Mouse (Mus musculus) cerebellum, postnatal 14 days (tissue): ENCODE measurements around the gene Slc35c1.

ENCODE experiments used
- DNase-seq, 2 experiments: peaks; one replicate each; pipeline ENCODE4 v3.0.0; 2021; ENCODE audit warnings: mixed read lengths in 2 of 2

Slc35c1 gene

DNA sequence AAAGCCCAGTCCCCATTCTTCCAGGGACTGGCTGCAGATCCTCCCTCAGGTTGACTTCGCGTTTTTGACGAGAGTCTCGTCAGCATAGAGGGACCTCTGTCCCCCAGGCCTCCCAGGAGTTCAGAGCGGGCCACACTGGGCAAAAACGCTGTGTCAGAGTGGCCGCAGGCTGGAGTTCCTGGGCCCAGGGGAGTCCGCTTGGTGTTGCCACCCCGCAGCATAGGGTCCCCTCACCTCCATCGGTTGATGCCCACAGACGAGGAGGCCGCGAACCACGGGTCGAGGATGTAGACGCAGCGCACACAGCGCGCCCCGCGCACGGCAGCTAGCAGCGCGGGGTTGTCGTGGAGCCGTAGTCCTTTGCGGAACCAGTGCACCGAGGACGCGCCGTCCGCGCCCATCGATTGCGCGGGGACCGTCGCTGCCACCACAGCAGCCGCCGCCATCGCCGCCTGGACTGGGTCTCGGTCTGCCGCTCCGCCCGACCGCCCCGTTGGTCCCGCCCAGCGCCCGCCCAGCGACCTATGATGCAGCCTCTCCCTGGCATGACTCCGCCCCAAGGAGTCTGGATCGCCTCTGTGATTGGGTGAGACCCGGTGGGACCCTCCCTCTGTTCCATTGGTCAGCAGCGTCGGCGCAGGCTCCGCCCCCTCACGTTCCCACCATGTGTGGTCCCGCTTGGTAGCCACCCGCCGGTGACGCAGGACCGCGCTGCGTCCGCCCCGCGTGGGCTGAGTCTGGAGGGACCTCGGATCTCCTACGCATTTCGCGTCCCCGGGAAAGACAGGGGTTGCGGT lies 26.6 kb downstream of the Slc35c1 start, which contains the start of gene Cry2:
Cry2 (minus strand) TSS at position 466 of the 797 bp plus-strand sequence.
- peak; percentile 99 for DNase-seq

DNA sequence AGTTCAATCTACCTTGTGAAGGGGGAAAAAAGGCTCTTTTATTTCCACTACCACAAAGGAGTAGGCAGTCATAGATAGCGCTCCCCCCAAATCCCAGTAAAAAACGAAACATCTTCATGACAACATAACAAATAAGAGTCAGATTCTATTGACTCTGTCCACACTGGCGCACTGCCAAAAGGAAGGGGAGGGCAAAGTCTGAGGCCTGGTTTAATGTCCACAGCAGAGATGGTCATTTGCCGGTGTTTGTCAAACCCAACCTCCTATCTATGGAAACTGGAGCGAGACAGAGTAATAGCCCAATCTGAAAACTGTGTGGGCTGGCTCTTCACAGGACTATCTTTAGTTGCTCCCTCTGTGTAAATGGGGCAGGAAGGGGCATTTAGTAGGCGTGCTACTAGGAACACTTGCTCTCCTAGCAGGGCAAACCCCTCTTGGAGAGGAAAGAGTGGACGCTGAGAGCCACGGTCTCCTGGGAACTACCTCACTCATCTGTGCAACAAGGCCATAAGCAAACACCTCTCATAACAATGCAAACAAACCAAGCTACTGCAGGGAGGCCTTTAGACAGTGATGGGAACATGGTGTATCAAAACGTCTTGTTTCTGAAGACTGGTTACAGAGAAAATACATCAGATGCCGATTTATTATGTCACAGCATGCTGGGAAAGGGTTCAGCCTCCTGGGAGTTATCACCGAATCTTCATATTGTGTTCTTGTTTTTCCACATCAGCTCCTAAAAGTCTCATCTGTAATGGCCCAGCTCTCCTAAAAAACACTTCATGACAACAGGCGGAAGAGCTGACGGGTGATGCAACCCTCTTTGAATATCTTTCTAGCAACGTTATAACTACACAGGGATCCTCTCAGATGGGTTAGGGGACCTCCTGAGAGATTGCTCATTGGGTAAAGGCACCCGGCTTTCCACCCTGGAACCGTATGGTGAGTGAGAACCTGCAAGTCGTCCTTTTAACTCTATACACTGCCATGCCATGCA lies 27.7 kb downstream of the Slc35c1 start:
- DNase-seq = peak; percentile 69 to 84

DNA sequence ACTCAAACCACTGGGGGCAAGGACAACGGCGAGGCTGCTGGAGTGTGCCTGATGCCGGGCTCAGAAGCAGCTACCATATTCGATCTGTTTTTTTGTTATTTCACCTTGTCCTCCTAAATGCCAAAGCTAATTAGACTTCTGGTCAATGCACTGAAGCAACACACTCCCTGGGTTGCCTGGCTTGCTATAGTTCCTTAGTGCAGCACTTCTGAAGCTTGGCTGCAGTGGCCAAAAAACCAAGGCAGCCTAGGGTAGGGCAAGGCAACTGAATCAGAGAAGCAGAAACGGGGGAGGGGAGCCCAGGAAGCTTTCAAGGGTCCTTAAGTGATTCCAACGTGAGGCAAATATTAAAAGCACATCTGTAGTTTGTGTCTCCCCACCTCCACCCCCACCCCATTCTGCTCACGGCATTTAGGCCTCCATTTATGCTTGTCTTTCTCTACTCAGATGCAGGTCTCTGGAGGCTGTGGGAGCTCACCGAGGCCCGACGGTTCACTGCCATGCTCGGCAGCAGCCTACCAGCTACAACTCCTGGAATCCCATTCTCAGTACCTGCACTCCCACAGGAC lies 28.6 kb downstream of the Slc35c1 start:
- DNase-seq = peak; percentile 42 to 53

DNA sequence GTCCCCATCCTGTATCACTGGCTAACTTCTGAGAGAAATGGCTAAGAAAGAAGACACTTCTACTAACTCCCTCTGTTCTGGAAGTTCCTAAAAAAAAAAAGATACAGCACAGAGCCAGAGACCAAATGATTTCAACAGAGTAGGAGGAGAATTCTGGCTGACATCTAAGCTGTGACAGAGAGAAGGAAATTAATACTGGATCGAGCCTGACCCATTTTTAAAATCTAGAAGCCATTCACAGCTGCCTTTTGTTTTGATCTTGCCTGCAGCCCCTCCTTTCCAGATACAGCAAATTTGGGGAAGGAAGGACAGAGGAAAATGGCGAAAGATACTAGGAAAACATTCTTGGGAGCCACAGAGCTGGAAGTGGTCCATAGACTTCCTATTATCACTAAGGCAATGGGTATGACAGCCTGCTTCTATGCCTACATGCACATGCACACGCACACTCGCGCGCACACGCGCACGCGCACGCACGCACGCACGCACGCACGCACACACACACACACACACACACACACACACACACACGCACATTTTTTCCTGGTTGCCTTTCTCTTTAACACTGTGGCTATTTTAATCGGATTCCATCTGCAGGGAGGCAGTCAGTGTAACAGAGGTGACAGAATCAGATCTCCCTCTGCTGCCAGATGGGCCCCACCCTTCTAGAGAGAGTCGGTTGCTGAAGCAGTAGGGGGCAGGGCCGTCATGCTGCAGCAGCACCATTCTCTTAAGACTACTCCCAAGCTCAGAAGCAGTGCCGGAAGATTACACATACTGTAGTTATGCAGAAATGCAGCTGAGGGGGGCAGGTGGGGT lies 29.4 kb downstream of the Slc35c1 start:
- peak; percentile 73 to 77 for DNase-seq

DNA sequence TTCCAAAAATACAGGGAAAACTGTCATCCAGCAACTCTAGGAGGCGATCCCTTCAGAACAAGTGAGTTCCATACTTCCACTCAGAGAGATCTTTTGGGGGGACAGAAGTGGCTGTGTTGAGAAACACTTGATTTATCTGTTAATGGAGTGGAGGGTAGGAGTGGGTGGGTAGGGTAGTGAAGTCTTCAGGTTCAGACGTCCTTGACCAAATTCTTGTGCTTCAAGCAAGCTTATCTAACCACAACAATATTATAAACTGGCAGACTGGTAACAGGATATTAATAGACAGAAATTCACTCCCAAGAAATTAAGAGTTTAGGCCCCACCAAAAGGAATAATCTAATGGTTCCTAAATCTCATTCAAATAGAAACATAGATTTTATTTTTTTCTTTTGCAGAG lies 30.2 kb downstream of the Slc35c1 start:
- DNase-seq = no peak

DNA sequence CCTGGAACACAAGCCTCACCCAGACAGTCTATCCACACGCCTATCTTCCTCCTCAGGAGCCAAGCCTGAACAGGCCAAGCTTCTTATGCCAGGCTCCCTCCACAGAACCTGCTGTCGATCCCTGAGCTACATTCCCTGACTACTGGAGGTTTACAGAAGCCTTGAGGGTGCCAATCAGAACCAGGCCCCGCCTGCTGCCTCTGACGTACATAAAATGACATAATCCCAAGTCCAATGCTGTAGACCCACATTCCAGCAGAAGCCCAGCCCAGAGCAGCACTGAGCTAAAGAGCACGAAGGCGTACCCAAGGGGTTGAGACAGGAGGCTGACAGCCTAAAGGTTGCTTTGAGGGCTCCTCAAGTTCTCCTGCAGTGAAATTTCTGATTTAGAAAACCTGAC lies 32.5 kb downstream of the Slc35c1 start:
- peak; percentile 83 to 91 for DNase-seq

DNA sequence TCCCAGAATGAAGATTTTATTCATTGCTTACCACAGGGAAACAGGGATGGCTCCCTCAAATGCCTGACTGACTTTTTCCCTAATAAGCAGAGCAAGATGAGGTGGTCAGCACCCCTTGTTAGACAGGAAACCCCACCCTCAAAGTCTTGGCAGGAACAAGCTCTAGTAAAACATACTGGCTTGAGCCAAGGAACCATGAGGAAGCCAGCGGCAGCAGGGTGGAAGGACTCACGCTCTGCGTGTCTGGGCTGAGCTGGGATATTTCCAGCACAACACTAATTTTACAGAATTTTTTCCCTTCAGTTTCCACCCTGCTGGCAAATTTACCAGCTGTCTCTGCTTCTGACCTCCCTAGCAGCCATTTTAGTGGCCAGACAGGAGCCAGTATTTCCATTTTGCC lies 33.9 kb downstream of the Slc35c1 start:
- peak; percentile 55 to 62 for DNase-seq

DNA sequence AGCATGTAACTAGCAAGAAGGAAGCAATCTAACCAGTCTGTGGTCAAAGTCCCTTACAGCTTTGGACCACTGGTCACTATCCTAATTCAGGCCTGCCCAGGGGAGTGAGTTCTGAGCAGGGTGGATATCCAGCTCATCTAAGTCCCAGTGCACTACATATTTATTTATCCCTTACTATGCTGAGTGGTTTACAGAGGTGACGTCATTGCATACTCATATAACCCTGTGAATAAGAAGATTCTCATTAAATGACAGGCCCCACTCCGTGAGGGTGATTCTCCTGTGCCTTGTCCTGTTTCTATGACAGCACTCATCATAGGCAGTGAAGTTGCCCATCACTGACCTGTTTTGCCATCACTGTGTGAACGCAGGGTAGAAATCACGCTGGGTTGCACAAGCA lies 35.0 kb downstream of the Slc35c1 start:
- no peak for DNase-seq

DNA sequence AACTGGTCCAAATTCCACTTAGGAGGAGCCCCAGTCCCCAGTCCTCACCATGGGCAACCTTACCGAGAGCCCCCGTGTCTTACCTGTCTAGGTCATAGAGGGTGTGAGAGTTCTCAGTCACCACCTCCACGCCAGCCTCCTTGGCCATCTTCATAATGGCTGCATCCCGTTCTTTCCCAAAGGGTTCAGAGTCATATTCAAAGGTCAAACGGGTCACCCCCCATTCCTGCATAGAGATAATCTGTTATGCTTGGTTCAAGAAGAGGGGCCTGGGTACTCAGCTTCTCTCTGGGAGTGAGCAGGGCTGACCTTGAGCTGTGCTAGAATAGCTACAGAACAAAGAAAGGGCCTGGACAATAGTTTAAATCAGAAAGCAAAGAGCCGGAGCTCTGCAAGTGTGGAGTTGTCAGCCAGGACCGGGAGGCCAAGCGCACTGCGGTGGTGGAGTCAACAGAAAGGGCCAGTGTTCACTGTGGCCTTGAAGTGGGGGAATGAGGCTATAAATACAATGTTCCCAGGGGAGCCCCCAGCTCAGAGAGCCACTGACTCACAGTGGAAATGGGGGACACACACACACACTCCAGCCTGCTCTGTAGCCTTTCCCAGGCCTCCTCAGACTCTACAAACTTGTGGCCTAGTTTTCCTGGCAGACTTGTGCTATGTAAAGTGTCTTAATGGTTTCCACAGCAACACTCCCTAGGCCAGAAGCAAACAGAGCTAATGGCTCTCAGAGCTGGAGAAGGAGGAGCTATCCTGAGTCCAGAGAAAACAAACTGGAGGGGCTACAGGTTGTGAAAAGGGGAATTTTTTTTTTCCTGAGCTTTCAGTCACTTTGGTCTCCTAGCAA lies 35.7 kb downstream of the Slc35c1 start:
- peak in 1 of 2 experiments; percentile 22 for DNase-seq

DNA sequence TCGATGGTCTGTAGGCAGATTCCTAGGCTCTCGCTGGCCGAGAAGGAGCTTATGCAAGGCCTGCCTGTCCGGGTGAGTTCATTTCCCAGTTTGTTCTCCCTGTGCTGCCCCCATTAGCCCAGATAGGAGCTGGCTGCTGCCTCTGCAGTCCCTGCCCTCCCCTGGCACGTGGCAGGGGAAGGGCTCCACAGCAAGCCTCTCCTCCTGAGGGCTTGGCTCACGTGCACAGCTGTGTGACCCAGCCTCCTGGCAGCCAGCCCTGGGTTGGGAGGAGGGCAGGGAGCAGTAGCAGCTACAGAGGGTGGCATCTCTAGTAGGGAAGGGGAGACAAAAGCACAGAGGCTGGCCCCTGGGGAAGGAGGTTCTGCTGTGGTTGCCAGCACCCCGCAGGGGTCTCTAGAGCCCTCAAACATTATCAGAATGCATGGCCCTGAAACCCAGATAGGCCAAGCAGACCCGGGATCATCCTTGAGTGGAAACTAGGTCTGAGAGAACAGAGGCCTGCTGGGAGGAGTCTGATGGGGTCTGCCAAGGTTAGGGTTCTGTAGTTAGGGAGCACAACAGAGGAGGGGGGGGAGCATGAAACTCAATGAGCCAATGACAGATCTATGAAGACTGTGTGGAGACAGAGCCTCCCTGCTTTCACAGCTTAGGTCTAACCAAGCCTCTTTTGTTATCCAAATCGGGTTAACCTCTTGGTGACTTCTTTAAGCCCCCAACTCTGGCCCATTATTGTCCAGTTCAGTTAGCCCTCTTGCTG lies 36.5 kb downstream of the Slc35c1 start:
- peak; percentile 79 to 88 for DNase-seq

DNA sequence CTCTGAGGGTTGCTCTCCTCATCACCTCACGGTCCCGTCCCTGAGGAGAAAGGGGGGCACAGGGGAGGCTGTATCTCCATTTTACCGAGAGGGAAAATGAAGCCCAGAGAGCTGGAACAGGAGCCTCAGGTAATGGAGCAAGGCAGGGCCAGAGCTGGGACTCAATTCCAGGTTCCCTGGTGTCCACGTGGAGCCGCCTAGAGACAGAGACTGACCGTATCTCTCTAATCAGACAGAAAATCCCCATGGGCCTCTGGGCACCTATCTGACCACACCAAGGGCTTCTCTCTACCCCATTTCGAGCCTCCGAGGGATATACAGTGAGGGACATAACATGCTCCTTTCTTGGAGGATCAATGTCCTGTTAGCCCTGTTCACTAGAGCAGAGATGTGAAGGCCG lies 37.2 kb downstream of the Slc35c1 start:
- no peak for DNase-seq

DNA sequence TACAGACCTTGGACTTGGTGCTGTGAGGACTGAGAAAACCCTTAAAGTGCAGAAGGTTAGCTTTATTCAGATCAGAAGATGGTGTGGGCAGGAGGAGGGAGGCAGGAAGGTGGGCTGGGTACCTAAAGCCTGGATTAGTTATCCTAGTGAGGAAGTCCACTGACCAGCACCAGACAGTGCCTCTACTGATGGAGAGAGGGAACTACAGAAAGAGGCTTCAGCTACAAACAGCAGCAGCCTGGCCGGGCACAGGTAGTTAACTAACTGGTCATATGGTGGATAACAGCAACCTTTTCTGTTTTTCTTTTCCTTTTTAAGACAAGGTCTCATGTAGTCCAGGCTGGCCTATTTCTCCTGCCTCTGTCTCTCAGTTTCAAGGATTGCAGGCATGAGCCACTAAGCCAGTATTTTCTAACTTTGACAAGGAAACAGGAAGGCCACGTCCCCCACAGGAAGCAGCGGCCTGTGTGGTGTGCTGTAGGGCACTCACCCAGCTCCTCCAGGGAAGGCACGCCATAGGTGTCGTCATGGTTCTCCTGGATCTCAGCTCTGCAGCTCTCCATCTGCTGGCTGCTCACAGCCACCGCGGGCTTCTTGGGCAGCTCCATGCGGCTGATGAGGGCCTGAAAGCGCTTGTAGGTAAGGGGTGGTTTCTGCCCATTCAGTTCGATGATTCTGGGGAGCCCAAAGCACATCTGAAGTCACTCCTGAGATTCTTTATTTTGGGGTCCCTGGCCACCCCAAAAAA lies 37.8 kb downstream of the Slc35c1 start:
- DNase-seq = peak; percentile 55 to 61

DNA sequence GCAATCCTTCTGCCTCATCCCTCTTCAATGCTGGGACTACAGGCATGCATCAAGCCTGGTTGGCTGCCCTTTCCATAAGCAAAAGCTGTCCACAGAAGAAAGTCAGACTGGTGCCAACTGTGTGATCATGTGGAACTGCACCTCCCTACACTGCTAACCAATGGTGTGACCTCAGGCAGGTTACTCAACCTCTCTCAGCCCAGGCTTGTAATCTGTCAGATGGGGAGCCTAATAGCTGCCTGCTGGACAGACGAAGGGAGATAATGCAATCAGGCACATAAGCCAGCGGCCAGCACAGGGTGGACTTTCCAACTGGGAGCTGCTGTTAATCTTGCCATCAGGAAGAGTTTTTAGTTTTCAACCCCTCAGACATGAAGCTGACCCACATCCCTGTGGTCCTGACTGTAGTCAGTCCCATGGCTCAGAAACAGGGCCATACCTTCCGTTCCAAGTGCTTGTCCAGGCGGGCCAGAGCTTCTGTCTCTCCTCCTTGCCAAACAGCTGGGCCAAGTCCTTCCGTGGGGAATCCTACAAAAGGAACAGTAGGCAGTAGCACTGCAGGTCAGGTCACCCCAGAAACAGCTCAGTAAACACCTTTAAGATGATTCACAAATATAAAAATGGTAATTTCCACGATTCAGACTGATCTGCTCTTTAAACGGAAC lies 38.5 kb downstream of the Slc35c1 start:
- DNase-seq = peak in 1 of 2 experiments; percentile 19

DNA sequence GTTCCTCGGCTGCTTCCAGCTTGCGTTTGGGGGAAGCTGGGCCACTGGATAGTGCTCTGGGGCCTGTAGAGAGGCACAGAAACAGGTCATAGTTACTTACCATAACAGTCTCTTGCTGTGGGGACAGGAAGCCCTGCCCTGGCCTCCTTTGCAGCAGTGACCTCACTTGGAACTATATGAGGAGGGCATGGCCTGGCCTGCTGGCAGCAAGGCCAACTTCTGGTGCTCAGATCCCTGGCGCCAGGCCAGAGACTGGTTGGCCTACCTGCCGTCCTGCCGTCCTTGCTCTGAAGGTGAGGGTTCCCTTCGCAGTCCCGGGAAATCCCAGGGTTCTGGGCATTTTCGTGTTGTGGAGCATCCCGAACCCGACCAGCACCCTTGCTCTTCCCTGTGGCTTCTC lies 48.6 kb downstream of the Slc35c1 start:
- DNase-seq = peak; percentile 71 to 81

DNA sequence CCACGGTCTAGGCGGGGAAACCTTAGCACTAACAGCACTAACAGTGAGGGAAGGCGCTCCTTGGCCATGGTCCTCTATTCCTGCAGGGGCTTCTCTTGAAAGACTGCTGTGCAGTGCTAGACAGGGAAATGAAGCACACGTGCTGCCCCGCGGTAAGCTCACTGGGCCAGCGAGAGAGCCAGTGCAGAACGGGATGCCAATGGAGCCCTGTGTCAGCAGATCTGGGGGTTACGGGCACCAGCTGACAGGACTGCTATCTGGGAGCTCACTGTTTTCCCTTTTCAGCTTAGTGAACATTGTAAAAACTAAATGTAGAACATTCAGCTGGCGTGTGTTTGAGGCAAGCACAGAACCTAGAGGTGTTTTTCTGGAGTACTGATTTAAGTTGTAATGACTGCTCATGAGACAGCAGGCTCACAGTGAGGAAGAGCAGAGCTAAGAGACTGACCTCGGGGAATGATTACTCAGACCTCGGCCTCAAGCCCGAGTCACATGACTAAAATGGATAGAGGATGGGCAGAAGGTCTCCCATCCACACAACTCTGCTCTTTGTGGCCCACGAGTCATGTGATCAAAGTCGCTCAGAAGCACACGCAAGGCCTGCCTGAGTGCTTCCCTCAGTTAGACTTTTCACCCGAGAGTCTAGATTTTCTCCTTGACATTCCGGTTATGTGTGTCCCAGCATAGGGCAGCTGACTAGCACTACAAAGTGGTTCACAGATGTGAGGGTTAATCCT lies 51.9 kb downstream of the Slc35c1 start:
- DNase-seq = no peak

DNA sequence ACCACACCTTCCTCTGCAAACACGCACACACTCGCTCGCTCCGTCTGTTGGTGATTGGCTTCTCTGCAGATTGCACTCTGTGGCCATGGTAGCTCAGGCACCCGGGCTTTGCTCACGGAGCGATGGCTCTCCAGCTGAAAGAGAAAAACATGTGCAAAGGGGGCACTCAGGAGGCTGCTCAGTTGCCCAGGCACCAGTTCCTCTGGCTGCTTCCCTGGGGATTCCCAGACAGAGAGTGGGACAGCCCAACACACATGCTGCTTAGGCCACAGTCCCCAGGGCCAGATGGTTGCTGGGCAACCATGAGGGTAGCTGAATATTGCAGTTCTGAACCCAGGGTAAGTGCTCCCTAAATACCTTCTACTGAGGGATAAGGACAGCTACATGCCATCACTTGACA lies 54.7 kb downstream of the Slc35c1 start:
- no peak for DNase-seq

DNA sequence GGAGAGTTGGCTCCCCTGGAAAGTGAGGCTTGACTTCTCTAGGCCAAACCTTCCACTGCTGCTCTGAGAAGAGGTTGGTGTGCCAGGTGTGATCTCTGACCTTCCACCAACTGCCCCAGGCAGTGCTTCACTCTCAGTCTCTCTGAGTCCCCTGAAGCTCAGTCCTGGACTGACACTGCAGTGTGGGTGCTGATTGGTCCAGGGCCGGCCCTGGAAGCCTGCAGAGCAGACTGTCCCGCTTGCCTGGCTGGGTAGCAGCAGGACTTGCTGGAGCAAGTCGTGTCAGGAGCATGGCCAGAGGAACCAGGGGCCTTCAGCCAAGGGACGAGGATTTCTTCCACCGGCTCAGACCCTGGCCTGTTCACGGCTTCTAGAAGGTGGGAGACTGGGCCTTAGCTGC lies 55.6 kb downstream of the Slc35c1 start:
- peak in 1 of 2 experiments; percentile 50 for DNase-seq

DNA sequence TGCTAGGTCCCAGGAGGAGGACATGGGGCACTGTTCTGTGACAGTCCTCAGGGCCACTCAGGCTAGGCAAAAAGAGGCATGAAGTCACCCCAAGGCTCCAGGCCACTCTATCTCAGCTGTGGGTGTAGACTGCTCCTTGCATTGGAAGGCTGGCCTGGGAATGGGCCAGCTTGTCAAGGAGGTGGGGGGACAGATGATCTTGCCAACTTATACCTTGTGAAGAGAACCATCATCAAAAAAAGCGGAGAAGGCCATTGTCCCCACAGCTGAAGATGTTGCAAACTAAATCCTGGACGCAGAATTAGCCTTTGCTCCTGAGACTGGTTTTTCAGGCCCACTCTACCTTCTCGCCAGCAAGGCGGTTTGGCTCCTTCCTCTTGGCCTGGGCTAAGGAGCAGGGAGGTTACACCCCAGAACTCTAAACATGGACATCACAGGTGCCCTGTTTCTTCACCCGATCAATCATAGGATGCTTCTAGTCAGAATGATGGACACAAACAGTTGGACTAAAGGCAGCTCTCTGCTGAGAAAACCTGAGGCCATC lies 56.5 kb downstream of the Slc35c1 start:
- DNase-seq = peak in 1 of 2 experiments; percentile 35
